Mouse (Mus musculus) C2C12 (cell line): ENCODE measurements at regions not wholly inside any gene's neighbourhood (a gene's known extent, or its start where the extent isn't known, plus 50 kb on each side); places are given as distances from the start of the nearest gene placed in this dataset.

ENCODE experiments used
- CEBPB ChIP-seq: IDR thresholded peaks from one replicate; pipeline ENCODE4 v1.6.1; 2011; ENCODE audit warnings: low read depth, mild to moderate bottlenecking, control low read depth, moderate library complexity
- CTCF ChIP-seq: IDR thresholded peaks from one replicate; pipeline ENCODE4 v1.5.1; 2011; ENCODE audit not compliant: control insufficient read depth, insufficient read depth, insufficient read length
- MAX ChIP-seq: IDR thresholded peaks from one replicate; pipeline ENCODE4 v1.6.1; 2011; ENCODE audit warnings: mild to moderate bottlenecking, control low read depth
- MYOD1 ChIP-seq: IDR thresholded peaks from one replicate; pipeline ENCODE4 v1.6.1; 2011; ENCODE audit warnings: low read depth; ENCODE audit not compliant: control insufficient read depth, insufficient read length
- MYOG ChIP-seq: IDR thresholded peaks from one replicate; pipeline ENCODE4 v1.6.1; 2011; ENCODE audit not compliant: control insufficient read depth, insufficient read length; ENCODE audit errors: extremely low read depth
- USF1 ChIP-seq: IDR thresholded peaks from one replicate; pipeline ENCODE4 v1.6.1; 2011; ENCODE audit warnings: low read depth, mild to moderate bottlenecking, control low read depth, moderate library complexity

DNA sequence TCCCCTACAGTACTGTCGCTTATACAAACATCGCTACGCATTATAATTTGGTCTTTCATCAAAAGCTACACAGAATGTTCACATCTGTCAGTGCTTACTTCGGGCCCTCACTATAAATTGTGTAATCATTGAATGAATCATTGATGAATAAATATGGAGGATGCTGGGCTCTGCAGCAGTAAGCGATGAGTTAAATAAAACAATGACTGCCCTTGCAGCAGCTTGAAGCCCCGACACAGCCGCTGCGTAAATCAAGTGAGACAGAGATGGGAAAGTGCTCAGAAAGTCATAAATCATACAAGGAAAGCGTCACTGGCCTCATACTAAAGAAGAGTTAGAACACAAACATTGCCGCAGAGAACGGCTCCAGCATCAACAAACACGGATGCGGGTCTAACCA is 172.9 kb upstream of the Zpld1 start:
- no peak for TF ChIP-seq CTCF
- peak; percentile 25 for TF ChIP-seq MYOD1
- peak; percentile 91 for TF ChIP-seq CEBPB
- TF ChIP-seq MAX = no peak
- TF ChIP-seq USF1 = no peak
- TF ChIP-seq MYOG = no peak
